Mouse (Mus musculus) stomach, embryonic 14.5 days (tissue): ENCODE data around the gene Efemp1. TPM values are rescaled to one million over a fixed set of nuclear protein-coding genes. Genes with fewer than 3 reads are reported as not detected.

Experiments
- ATAC-seq: fragments of 200-750 bp; cut with Nextera tagmentation; 2 replicates; pipeline ENCODE4 v1.8.0; 2017; ENCODE audit warnings: low read depth, moderate TSS enrichment; ENCODE audit not compliant: insufficient number of reproducible peaks, insufficient read depth, low FRiP score
- H3K27ac ChIP-seq: fragments of 300-500 bp; sonication (generic); 2 replicates; pipeline ENCODE4 v1.5.1; 2014; ENCODE audit warnings: mild to moderate bottlenecking, low read length, moderate library complexity, mixed read lengths
- H3K27me3 ChIP-seq: fragments of 300-500 bp; sonication (generic); 2 replicates; pipeline ENCODE4 v1.6.1; 2014; ENCODE audit warnings: low read length, control low read depth, mixed read lengths; ENCODE audit not compliant: control insufficient read depth, insufficient read depth
- H3K36me3 ChIP-seq: fragments of 300-500 bp; sonication (generic); 2 replicates; pipeline ENCODE4 v1.6.1; 2014; ENCODE audit warnings: mild to moderate bottlenecking, control low read depth, low read length, moderate library complexity, mixed read lengths; ENCODE audit not compliant: control insufficient read depth, insufficient read depth
- H3K4me1 ChIP-seq: fragments of 300-500 bp; sonication (generic); 2 replicates; pipeline ENCODE4 v1.6.1; 2014; ENCODE audit warnings: low read length, control low read depth, mixed read lengths; ENCODE audit not compliant: control insufficient read depth, insufficient read depth
- H3K4me2 ChIP-seq: fragments of 300-500 bp; sonication (generic); replicated peaks from 2 replicates; pipeline ENCODE4 v1.6.1; 2014; ENCODE audit warnings: low read depth, low read length, control low read depth
- H3K4me3 ChIP-seq: fragments of 300-500 bp; sonication (generic); 2 replicates; pipeline ENCODE4 v1.5.1; 2014; ENCODE audit warnings: low read depth, low read length, control low read depth
- H3K9ac ChIP-seq: fragments of 300-500 bp; sonication (generic); replicated peaks from 2 replicates; pipeline ENCODE4 v1.6.1; 2014; ENCODE audit warnings: low read depth, mild to moderate bottlenecking, control low read depth, low read length, moderate library complexity, mixed read lengths
- H3K9me3 ChIP-seq: fragments of 300-500 bp; sonication (generic); 2 replicates; pipeline ENCODE4 v1.6.1; 2016; ENCODE audit warnings: low read depth, low read length, control low read depth; ENCODE audit not compliant: control insufficient read depth
- WGBS: fragments of 180-500 bp; shearing (Covaris S2); extraction: QIAGEN DNeasy Blood & Tissue Kit; methylation state at CpG from one replicate; pipeline ENCODE4 v1.1.7; 2014; 5-methylcytosine and 5-hydroxymethylcytosine counted together
- polyA plus RNA-seq: library from polyadenylated mRNA; unstranded; fragments of >200 nt; fragmentation: Nextera tagmentation; extraction: Ambion mirVana; gene quantifications from 2 replicates; pipeline ENCODE4 v1.2.1, GENCODE M21; 2014

Gene Efemp1
- polyA plus RNA-seq, 1 experiment from 2014 or later, result 13.3 TPM

GRCm38 (mm10) chr11:28851645-28852044 is 1.4 kb upstream of the Efemp1 start:
- 61% methylated on average over 4 of the region's 4 CpGs for WGBS
- Histone ChIP-seq H3K9ac (no peak overlapping the region), H3K4me1 (no peaks in the 10 kb centered on the region)

GRCm38 (mm10) chr11:28852361-28852919 is 564 bp upstream of the Efemp1 start:
- Histone ChIP-seq H3K36me3 (no peaks in the 10 kb centered on the region), H3K9ac (no peak overlapping the region), H3K4me3 (peak overlapping the region; percentile 46; the same call in 1 of the 2 replicates), H3K27ac (no peak overlapping the region), H3K9me3 (no peaks in the 10 kb centered on the region), H3K27me3 (no peaks in the 10 kb centered on the region; the same call in 1 of the 2 replicates), H3K4me2 (peak overlapping the region; percentile 83), H3K4me1 (no peaks in the 10 kb centered on the region)
- 20% methylated on average over 6 of the region's 6 CpGs for WGBS
- ATAC-seq, result no peak

More at GRCm38 (mm10) chr11:28851645-28852044, 1.4 kb upstream of the Efemp1 start:
- no peak for ATAC-seq
- H3K4me2 ChIP-seq, result no peak overlapping the region
- no peak overlapping the region for H3K4me3 ChIP-seq
- no peaks in the 10 kb centered on the region; the same call in 1 of the 2 replicates for H3K27me3 ChIP-seq
- no peak overlapping the region for H3K27ac ChIP-seq
- H3K36me3 ChIP-seq, result no peaks in the 10 kb centered on the region
- no peaks in the 10 kb centered on the region for H3K9me3 ChIP-seq

GRCm38 (mm10) chr11:28859125-28859524 is 6.1 kb downstream of the Efemp1 start:
- no peaks in the 10 kb centered on the region; the same call in 1 of the 2 replicates for H3K9me3 ChIP-seq
- no peaks in the 10 kb centered on the region for H3K36me3 ChIP-seq
- no peak for ATAC-seq
- no peak overlapping the region for H3K9ac ChIP-seq
- no peak overlapping the region for H3K4me3 ChIP-seq
- no peaks in the 10 kb centered on the region; the same call in 1 of the 2 replicates for H3K27me3 ChIP-seq
- no peaks in the 10 kb centered on the region for H3K4me1 ChIP-seq
- no peak overlapping the region for H3K27ac ChIP-seq
- no peak overlapping the region for H3K4me2 ChIP-seq

- H3K27me3 ChIP-seq, result no peaks in the 10 kb centered on the region
- no peaks in the 10 kb centered on the region for H3K4me1 ChIP-seq
- H3K4me2 ChIP-seq, result no peak overlapping the region
- no peaks in the 10 kb centered on the region for H3K36me3 ChIP-seq
- H3K27ac ChIP-seq, result no peak overlapping the region
- H3K9ac ChIP-seq, result no peak overlapping the region
- WGBS, result 51% methylated on average over 2 of the region's 2 CpGs
- ATAC-seq, result no peak
- no peaks in the 10 kb centered on the region for H3K9me3 ChIP-seq
- no peak overlapping the region for H3K4me3 ChIP-seq
These were observed 16.1 kb downstream of the Efemp1 start for GRCm38 (mm10) chr11:28869129-28869528.

GRCm38 (mm10) chr11:28881381-28881976 is 28.5 kb downstream of the Efemp1 start:
- ATAC-seq, result no peak
- H3K9ac ChIP-seq, result no peak overlapping the region

GRCm38 (mm10) chr11:28883106-28883505 is 30.1 kb downstream of the Efemp1 start:
- no peak for ATAC-seq
- no peaks in the 10 kb centered on the region for H3K4me1 ChIP-seq
- H3K9ac ChIP-seq, result no peak overlapping the region
- no peaks in the 10 kb centered on the region for H3K9me3 ChIP-seq
- H3K36me3 ChIP-seq, result no peaks in the 10 kb centered on the region
- H3K27ac ChIP-seq, result no peak overlapping the region
- H3K27me3 ChIP-seq, result no peaks in the 10 kb centered on the region
- 49% methylated on average over 4 of the region's 4 CpGs for WGBS
- no peak overlapping the region for H3K4me3 ChIP-seq
- H3K4me2 ChIP-seq, result no peak overlapping the region

More at GRCm38 (mm10) chr11:28881381-28881976, 28.5 kb downstream of the Efemp1 start:
- Histone ChIP-seq H3K27ac (no peak overlapping the region), H3K4me3 (no peak overlapping the region), H3K27me3 (no peaks in the 10 kb centered on the region), H3K4me2 (no peak overlapping the region), H3K4me1 (no peaks in the 10 kb centered on the region), H3K9me3 (no peaks in the 10 kb centered on the region), H3K36me3 (no peaks in the 10 kb centered on the region)
- 71% methylated on average over 2 of the region's 2 CpGs for WGBS

GRCm38 (mm10) chr11:28889538-28889937 is 36.5 kb downstream of the Efemp1 start:
- H3K27ac ChIP-seq, result no peak overlapping the region
- no peak for ATAC-seq
- no peak overlapping the region for H3K9ac ChIP-seq
- no peaks in the 10 kb centered on the region for H3K4me1 ChIP-seq
- no peaks in the 10 kb centered on the region for H3K27me3 ChIP-seq
- H3K4me3 ChIP-seq, result no peak overlapping the region
- H3K9me3 ChIP-seq, result no peaks in the 10 kb centered on the region
- WGBS, result 84% methylated on average over 1 of the region's 1 CpGs
- no peak overlapping the region for H3K4me2 ChIP-seq
- H3K36me3 ChIP-seq, result no peaks in the 10 kb centered on the region

- Histone ChIP-seq H3K27ac (no peak overlapping the region), H3K4me2 (no peak overlapping the region), H3K4me1 (no peaks in the 10 kb centered on the region), H3K9me3 (no peaks in the 10 kb centered on the region), H3K4me3 (no peak overlapping the region), H3K27me3 (no peaks in the 10 kb centered on the region), H3K9ac (no peak overlapping the region), H3K36me3 (no peaks in the 10 kb centered on the region)
- no peak for ATAC-seq
- 53% methylated on average over 5 of the region's 5 CpGs for WGBS
These were observed 38.5 kb downstream of the Efemp1 start for GRCm38 (mm10) chr11:28891515-28891914.

- Histone ChIP-seq H3K27ac (no peak overlapping the region), H3K9me3 (no peaks in the 10 kb centered on the region), H3K36me3 (no peaks in the 10 kb centered on the region), H3K4me2 (no peak overlapping the region), H3K4me3 (no peak overlapping the region), H3K9ac (no peak overlapping the region), H3K4me1 (no peaks in the 10 kb centered on the region), H3K27me3 (no peaks in the 10 kb centered on the region)
- WGBS, result 46% methylated on average over 1 of the region's 1 CpGs
- ATAC-seq, result no peak
These were observed 46.4 kb downstream of the Efemp1 start for GRCm38 (mm10) chr11:28899420-28899819.
